Mouse (Mus musculus): ENCODE data around the gene Pou2f1. TPM values are rescaled to one million over a fixed set of nuclear protein-coding genes. Genes with fewer than 3 reads are reported as not detected.

Pou2f1 gene
- polyA plus RNA-seq, 1 experiment from 2014 or later = 15.7 TPM

GRCm38 (mm10) chr1:165882146-165882900 is 120.2 kb downstream of the Pou2f1 start:
- DNase-seq (ENCODE audit: low spot score) = no peak

DNA sequence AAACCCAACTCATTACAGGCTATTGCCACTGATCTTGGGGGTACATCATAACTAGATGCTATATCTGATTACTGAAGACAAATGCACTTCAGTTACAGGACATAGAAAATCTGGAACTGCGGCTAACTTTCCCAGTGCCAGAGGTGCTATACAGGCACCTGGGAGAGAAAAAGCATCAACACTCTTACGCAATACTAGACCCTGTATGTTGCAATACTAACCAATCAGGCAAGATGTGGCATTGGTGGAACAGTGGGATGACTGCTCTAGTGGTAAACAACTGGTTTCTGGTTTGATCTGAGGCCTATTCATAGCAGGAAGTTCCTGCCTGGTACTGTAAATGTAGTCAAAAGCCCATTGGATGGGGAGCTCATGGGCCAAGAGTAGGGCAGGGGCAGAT is 123.7 kb downstream of the Pou2f1 start:
- no peak for DNase-seq (ENCODE audit: low spot score)

GRCm38 (mm10) chr1:165875520-165876284 is 126.8 kb downstream of the Pou2f1 start:
- no peak for DNase-seq (ENCODE audit: low spot score)

DNA sequence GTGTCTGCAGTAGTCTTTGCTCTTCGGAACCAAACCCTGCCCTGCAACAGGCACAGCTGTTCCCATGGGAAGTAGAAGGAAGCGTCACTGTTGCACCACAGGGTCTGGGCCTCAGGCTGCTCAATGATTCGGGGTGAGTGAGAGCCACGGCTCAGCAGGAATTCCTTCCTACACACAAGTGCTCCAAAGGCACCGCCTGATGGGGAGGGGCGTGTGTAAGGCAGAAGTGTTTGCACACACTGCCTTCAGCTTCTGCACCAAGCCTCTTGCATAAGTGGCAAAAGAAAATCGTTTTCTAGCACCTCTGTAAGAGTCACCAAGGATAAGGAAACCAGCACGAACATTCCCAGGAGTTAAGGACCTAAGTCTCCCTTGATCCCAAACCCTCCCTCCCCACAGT is 127.8 kb downstream of the Pou2f1 start:
- no peak for DNase-seq (ENCODE audit: low spot score)

DNA sequence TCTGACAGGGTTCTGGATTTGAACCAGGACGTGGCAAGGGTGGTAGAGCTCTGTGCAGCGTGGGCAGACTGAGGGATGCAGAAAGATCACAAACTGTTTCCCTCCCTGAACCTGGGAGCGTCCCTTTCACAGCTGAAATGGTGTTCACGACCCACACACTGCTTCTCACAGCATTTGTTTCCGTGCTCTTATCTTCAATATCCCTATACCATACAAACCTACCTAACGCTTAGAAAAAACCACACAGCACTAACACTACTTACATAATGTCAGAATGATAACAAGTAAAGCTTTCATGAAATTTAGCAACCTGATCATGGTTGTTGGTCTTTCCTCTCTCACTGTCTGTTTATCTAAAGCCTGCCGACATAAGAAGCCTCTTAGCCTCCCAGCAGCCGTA is 133.8 kb downstream of the Pou2f1 start:
- DNase-seq (ENCODE audit: low spot score) = no peak

- DNase-seq (ENCODE audit: low spot score) = no peak
Observed at GRCm38 (mm10) chr1:165866630-165867280, 135.7 kb downstream of the Pou2f1 start.

- DNase-seq (ENCODE audit: low spot score) = no peak
Observed at GRCm38 (mm10) chr1:165864864-165865795, 137.3 kb downstream of the Pou2f1 start.

DNA sequence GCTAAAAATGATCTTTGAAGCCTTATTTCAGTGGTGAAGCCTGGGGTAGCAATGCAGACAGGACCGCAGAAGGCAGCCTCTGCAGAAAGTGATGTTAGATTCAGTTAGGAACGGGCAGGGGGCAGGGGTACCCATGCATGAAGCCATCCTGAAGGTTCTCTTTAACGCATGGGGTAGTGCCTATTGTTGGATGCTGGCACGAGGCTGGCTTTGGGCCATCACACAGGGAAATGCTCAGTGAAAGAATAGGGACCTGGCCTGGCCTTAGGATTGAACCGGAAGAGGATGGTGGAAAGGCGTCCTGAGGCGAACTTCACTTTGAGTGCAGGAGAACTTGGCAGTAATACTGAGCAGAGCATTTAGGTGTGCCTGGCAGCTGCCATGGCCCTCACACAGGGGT is 140.4 kb downstream of the Pou2f1 start:
- DNase-seq (ENCODE audit: low spot score) = no peak

DNA sequence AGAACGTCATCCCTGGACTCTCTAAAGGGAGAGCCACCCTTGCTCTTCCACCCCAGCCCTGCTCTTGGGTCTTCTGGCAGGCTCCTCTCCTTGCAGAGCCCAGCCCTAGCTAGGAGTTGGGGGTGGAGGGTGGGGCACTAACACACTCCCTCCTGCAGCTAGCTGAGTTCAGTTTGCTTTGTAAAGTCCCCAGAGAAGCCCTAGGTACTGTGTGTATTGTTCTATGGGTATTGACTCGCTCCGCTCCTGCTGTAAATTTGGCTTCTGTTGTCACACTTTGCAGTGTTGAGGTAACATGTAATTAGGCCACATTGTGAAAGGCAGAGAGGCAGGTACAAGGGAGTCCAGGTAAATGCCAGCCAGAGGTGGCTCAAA is 141.3 kb downstream of the Pou2f1 start:
- DNase-seq (ENCODE audit: low spot score) = no peak

DNA sequence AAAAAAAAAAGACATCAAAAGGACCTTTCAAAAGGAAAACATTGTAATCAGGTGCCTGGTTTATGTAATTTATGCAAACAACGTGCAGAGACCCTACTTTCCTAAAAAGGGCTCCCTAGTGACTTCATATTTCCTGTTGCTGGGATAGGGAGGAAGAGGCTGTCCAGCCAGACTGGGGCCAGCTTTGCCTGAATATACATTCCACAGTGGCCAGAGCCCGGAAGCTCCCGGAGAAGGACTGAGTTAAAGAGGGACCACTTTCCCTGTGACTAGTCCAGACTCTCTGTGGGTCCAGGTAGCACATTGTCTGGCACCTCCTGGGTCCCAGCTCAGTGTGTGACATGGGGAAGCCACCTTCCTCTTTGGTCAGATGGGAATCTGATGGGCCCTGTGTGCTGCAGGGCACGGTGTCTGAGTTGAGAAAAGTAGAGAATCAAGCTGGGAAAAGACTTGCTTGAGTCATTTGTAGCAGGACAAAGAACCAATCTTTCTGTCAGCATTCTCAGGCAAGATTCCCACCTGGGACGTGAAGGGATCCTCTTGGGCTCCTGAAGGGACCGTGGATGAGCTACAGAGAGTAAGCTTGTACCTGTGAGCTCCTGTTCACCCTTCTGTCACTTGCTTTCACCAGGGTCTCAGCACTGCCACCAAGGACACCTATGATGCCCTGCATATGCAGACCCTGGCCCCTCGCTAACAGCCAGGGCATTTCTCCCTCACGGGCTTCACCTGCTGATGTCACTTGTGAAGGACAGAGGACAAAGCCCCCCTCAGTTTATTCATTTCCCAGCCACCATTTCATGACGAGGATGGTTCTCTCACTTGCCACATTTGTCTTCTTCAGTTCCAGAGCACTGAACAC is 141.9 kb downstream of the Pou2f1 start:
- no peak for DNase-seq (ENCODE audit: low spot score)

DNA sequence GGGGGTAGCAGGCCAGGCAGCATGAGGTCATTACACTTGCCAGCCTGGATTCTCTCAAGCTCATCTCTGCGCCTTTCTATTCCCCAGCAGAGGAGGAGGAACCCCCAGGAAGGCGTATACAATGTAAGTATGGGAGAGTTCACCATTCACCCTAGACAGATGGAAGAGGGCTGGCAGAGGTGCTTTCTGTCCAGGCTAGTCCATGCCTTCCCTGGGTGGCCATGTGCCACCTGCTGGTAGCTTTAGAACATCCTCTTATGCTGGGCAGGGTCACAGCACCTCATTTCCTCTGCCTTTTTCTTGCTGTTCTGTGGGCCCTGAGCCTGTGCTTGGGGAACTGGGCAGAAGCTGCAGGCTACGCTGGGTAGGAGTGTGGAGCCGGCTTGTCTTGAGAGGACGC is 144.1 kb downstream of the Pou2f1 start:
- DNase-seq (ENCODE audit: low spot score) = peak; percentile 60

DNA sequence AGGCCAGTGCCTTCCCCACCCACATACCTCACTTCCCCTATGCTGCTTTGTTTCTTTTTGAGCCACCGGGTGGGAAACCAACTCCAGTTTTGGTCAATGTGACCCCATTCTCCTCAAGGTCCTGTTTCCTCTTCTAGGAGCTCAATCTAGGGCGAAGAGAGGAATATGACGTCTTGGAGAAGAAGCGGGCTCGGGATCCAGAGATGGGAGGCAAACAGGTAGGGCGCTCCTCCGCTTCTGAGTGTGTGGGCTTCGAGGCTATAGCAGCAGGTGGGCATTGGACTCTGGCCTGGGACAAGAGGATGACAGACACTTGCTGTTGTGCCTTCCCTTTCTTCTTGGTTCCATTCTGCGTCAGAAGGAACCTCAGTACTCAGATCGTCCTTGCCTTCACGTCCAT is 145.2 kb downstream of the Pou2f1 start:
- DNase-seq (ENCODE audit: low spot score) = no peak

- no peak for DNase-seq (ENCODE audit: low spot score)
Observed at GRCm38 (mm10) chr1:165855759-165856545, 146.5 kb downstream of the Pou2f1 start.

GRCm38 (mm10) chr1:165853729-165854420 is 148.6 kb downstream of the Pou2f1 start:
- DNase-seq (ENCODE audit: low spot score) = peak; percentile 88

GRCm38 (mm10) chr1:165853131-165853721 is 149.3 kb downstream of the Pou2f1 start:
- no peak for DNase-seq (ENCODE audit: low spot score)

GRCm38 (mm10) chr1:165852131-165852530 is 150.3 kb downstream of the Pou2f1 start:
- no peak for DNase-seq (ENCODE audit: low spot score)

DNA sequence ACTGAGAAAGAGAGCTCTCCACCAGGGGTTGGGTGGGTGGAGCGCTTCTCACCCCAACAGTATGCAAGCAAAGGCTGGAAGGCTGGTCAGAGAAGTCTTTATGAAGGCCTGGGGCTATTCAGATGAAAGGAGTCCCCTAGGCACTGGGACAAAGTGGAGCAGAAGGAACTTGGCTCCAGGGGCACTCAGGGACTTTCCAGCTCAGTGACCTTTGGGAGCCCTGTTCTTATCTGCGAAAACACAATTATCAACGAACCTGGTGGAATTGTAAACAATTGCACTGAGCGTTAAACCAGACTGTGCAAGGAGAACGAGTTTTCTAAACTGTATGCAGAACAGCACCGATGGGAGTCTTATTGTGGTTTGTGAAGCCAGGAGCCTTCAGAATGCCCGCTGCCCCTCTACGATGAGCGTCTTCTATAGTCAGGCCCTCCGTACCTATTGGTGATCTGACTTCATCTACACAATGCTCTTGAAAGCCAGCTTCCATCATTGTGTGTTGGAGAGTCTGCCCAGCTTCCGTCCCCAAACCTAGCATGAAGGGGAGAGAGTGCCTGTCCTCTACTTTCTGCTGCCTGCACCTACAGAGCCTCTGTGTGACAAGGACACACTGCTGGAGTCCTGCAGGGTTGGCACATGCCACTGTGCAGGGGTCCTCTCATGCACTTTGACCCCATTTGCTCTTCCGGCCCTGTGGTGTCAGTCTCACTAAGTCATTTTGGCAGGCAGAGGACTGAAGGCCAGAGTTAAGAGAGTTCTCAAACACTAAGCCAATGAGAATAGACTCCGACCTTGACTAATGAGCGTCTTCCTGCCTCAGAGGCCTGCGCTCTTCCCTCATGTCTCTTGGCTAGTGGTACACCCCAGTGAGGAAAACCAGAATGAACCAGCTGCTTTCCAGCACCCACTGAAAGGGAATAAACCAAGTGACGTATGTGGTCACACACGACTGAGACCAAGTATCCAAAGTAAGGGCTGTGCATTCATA is 152.7 kb downstream of the Pou2f1 start:
- no peak for DNase-seq (ENCODE audit: low spot score)

Measured in thymus, postnatal 0 days (tissue).